Mouse (Mus musculus): ENCODE data around the gene Prm2.

Gene Prm2

DNA sequence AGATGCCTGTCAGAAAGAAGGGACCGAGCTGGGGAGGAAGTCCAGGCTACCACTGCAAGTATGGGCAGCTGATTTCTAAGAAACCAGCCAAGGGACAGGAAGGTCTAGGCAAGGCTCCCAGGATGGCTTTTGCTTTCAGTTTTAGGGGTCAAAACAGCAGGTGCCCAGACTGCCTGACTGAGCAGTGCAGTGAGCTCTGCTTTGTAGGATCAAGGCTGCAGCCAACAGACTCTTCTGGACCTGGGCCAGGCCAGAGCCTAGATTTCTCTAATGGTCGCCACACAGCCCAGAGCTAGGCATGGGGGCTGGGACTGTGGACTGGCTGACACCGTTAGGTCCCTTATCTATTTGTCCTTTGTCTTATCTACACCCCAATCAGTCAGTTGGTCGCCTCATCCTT lies 21.2 kb downstream of the Prm2 start:
- DNase-seq (ENCODE audit: low spot score), result no peak

DNA sequence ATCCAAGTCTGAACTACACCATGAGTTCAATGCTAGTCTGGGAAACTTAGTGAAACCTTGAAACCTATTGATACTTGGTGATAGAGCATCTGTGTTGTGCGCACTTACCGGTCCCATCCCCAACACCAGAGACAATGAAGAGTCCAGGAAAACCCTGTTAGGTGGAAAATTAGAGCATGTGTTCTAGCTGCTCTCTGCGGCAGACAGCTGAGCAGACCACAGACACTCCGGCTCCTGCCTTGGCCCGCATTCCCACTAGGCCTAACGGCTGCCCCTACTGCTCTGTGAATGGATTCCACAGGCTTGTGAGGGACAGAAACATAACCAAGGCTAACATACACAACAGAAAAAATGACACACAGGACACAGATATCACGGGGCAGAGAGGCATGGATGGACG lies 22.4 kb downstream of the Prm2 start:
- DNase-seq (ENCODE audit: low spot score), result no peak

DNA sequence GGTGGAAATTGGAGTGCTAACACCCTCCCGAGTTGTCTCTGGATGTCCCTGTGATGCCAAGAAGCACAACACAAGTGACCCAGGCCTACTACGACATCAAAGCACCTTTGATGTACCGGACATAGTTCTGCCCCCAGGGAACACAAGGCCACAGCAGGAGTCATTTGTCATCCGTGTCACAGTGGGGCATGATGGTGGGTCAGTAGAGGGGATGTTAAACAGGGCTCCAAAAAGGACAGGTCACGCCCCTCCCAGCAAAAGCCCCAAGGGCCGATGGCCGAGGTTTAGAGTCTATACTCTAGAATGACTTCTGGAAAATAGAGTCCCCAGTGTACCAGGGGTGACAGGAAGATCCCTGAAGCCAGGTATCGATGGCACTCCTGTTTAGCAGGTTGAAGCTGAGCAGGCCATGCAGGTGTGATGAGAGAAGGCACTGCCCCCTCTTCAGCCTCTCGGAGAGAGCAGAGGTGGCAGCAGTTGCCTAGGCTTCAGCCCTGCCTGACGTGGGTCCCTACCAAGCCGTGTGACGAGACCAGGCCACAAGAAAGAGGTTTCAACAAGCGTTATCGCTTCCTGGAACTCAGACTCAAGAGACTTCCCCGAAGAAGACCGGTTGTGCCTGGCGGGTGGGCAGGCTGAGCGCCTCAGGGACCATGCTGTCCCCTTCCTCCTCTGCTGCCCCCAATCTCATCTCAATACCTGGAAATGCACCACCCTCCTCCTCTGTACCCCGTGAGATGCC lies 24.0 kb downstream of the Prm2 start:
- DNase-seq (ENCODE audit: low spot score), result peak; percentile 95

DNA sequence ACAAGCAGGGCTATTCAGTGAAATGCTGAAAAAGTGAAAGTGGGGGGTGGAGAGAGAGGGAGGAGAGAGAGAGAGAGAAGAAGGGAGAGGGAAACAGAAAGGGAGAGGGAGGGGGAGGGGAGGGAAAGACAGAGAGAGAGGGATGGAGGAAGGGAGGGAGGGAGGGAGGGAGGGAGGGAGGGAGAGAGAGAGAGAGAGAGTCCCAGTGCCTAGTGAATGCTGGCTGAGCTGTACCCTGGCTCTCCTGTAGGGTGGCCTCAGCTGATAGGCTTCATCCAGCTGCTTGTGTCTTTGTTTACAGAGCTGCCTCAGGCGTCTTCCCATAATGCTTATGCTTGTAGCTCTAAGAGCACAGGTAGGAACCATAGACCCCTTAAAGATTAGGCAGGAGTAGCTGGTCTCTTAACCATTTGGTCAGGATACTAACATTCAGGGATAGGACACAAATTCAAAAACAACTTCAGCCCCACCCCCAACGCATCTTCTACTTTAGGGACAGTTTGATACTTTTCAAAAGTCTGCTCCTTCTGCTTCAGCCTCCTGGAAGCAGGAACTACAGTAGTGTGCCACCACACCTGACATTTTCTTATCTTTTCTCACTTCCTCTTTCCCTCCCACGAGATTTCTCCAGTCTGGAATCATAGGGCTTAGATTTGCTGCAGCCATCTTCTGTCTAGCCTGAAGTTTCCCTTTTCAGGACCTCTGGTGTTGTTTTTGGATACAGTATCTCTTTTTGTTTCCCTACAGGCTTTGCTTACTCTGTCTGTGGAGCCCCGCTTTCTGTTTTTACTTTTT lies 25.2 kb downstream of the Prm2 start:
- peak; percentile 27 for DNase-seq (ENCODE audit: low spot score)

DNA sequence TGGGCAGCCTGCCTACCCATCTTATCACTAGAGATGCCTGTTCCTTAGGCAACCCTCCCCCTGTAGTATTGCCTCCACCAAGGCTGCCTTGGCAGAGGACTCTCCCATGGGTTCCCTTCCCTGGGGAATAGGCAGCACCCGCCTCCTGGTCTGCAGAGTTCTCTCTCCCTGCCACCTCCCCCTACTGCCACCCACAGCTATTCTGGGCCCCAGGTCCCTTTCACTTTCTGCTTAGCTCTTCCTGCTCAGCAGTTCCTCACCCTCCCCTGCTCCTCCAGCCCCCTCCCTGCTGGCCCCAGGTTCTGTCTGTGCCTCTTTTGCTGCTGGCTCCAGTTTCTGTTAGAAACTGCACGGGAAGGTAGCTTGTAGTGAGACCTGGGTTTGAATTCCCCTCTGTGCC lies 26.3 kb downstream of the Prm2 start:
- peak; percentile 68 for DNase-seq (ENCODE audit: low spot score)

DNA sequence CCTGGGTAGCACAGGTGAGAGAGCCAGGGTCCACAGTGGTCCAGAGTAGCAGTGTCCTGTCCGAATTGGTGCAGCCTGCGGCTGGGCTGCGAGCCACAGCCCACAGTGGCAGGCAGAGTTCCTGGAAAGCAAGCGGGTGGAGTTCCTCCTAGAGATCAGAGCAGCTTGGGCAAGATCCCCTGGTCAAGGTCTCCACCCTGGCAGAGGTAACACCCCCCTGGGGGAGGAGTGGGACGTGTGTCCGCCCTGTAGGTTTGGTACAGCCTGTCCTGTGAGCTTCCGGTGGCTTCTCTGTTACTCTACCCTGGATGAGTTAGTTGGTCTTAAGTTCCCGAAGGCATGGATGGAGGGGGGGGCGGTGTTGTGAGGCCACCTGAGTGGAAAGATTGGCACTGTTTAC lies 27.1 kb downstream of the Prm2 start:
- DNase-seq (ENCODE audit: low spot score), result no peak

DNA sequence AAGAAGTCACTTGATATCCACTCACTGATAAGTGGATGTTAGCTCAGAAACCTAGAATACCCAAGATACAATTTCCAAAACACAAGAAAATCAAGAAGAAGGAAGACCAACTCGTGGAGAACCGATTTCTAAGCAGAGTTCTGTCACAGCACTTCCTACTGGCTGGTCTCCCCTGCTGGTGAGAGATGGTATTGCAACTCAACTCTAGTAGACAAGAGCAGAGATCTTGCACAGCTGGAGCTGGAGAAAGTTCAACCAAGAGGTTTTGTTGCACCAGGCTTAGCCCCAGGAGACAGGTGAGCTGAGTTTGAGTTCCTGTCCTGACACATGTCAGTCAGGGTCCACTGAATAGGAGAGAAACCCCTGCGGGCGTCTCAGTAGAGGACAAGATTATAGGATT lies 28.8 kb downstream of the Prm2 start:
- DNase-seq (ENCODE audit: low spot score), result peak; percentile 79

DNA sequence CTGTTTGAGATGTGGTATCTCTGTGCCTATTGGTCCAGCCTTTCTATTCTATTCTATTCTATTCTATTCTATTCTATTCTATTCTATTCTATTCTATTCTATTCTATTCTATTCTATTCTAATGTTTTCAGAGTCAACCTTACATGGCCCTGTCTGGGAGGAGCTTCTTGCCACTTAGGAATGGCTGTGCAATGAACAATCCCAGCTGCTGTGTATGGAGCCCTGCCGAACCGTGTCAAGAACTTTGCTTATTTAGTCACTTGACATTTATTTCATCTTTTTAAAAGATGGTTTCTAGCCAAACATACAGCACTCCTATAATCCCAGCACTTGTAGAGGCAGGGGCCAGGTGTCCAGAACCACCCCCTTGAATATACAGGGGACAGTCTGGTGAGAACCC lies 31.6 kb downstream of the Prm2 start:
- no peak for DNase-seq (ENCODE audit: low spot score)

DNA sequence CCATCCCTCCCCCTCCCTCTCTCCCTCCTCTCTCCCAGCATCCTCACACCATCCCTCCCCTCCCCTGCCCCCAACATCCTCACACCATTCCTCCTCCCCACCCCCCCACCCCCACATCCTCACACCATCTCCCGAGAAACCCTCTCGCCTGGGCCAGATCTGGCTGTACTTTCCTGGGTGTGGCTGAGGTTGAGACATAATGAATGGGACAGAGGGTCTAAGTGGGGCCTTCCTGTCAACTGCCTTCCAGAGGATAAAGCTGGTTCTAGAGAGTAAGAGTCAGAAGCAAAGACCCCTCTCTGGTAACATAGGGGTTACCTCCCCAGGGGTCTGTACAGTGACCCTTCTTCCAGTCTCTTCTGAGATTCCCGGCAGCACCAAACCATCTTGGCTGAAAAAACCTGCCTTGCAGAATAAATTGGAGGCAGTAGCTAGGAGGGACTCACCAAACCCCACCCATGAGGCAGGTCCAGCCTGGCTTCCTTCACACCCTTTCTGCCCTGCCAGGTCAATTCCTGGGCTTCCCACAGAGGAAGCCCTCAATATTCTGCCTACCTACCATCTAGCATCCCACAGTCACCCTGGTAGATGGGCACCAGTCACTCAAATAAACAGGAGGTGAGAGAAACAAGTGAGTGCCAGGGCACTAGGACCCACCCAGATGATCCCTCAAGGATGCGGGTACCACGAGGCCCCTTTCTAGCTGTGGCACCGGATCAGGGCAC lies 32.2 kb downstream of the Prm2 start:
- no peak for DNase-seq (ENCODE audit: low spot score)

DNA sequence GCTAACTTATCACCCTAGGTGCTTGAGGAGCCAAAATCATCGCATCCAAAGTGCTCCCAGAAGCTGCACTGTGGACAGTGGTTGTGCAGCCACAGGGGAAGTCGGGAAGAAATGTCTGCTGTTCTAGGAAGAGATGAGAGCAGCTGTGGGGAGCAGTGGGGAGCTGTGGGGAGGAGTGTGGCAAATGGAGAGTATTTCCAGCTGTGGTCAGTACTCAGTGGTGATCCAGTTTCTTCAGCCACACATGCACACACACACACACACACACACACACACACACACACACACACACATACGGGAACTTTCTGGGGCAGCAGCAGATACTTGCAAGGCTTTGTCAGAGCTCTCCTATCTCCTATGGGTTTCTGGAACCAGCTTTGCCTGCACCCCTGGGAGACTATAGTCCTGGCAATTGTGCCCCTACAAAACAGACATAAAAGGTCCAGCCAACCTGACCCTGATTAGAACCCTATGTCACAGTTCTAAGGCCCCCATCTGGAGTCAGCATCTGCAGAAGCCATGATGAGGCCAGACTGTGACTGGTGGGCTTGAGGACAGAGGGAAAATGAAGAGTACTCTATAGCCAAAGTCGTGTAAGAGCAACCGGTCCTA lies 33.3 kb downstream of the Prm2 start:
- no peak for DNase-seq (ENCODE audit: low spot score)

DNA sequence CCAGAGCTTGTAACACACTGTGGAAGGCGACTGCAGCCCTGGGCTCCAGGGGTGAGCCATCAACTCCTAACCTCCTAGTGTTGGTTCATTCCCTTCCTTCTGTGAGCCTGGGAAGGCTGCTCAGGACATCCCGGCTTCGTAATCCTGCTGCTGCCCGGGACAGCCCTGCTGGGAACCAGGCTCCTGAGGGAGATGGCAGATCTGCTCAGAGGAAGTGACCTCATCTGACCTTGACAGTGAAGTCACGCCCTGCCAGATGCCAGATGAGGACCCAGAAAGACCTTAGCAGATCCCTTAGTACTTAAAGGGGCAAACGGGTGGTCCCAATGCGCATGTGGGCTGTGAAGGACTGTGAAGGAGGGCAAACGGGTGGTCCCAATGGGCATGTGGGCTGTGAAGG lies 34.8 kb downstream of the Prm2 start:
- no peak for DNase-seq (ENCODE audit: low spot score)

DNA sequence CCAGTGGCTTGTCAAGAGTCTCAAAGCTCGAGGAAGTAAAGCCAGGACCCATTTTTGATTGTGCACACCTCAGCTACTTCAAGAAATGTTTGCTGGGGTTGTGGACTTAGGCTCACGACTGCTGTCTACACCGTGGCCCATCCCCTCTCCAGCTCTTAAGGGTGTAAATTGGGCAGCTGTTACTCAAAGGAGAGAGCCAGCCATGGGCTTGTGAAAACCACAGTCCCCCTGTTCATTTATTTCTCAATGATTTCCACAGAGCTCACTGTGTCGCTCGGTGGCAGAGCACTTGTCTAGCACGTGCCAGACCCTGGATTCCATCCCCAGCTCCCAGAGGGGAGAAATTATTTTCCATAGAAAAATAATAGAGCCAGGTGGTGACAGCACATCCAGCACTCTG lies 39.8 kb downstream of the Prm2 start:
- no peak for DNase-seq (ENCODE audit: low spot score)

DNA sequence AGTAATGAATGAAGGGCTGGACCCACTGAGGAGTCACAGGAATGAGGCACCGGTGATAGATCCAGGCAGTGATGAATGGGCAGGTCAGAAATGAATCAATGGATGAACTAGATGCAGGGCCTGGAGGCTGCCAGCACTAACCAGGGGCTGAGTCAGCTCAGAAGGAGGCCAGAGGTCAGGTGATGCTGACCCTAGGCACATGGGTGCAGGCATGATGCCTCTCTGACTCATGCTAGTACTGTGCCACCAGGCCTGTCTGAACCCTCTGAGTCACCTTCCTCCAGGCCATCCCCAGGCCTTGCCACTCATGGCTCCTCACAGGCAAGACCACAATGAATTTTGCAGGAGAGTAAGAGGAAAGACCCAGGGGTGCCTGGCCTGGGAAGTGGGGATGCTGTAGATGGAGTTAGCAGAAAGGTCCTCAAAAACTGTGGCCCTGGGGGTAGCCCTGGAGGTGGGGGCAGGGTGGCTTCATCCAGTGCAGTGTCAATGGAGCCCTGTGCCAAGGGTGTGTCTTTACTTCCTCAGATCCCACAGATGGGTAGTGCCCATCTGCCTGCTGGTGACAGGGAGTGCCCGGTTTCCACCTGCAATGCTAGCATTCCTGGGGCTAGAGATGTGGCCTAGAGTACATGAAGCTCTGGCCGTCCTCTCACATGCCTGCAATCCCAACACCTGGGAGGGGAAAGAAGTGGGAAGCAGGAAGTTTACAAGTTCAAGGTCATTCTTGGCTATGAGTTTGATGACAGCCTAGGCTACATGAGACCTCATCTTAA lies 41.2 kb downstream of the Prm2 start:
- no peak for DNase-seq (ENCODE audit: low spot score)

DNA sequence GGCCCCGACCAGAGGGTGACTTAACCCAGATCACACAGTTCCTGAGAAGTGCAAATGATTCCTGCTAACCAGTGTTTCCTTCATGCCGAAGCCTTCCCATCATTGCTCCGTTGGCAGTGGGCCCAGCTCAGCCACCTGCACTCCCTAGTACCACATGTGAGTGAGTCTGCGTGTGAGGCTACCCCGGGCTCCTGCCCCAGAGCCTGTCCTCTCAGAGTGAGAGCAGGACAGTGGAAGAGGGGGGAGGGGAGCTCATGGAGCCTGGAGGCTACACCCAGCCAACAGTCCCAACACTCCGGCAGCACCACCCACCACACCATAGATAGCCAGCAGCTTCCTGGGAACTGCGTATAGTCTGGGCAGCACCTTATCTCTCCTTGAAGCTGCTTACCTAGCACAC lies 46.1 kb downstream of the Prm2 start:
- no peak for DNase-seq (ENCODE audit: low spot score)

DNA sequence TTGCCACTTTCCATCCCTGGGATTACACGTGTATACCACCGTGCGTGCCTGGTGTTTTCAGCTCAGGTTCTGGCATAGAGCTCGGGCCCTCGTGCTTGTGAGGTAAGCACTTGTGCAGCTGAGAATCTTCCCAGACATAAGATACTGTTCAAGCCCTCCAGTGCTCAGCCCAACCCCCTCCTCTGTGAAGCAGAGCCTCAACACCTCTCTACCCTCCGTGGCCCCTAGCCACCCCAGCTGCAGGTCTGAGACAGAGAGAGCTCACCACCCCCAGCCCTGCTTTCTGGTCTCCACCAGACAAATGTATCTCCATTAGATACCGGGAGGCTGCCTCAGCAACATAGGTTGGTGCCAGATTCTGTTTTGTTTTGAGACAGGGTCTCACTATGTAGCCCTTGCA lies 46.7 kb downstream of the Prm2 start:
- no peak for DNase-seq (ENCODE audit: low spot score)
